Mouse (Mus musculus) embryo, embryonic 11 days (tissue): ENCODE measurements at regions not wholly inside any gene's neighbourhood (a gene's known extent, or its start where the extent isn't known, plus 50 kb on each side); places are given as distances from the start of the nearest gene placed in this dataset.

ENCODE experiments used
- DNase-seq: peaks from one replicate; pipeline ENCODE4 v3.0.0-alpha.2; 2015

GRCm38 (mm10) chr11:66605998-66606397 is 80.2 kb upstream of the Shisa6 start:
- no peak for DNase-seq

- DNase-seq = no peak
Observed at GRCm38 (mm10) chr11:66606646-66607045, 80.9 kb upstream of the Shisa6 start.

GRCm38 (mm10) chr11:66609733-66610132 is 84.0 kb upstream of the Shisa6 start:
- no peak for DNase-seq

- DNase-seq = peak; percentile 45
Observed at GRCm38 (mm10) chr11:66613150-66613549, 87.4 kb upstream of the Shisa6 start.

- no peak for DNase-seq
Observed at GRCm38 (mm10) chr11:66625491-66625890, 99.7 kb upstream of the Shisa6 start.

- DNase-seq = no peak
Observed at GRCm38 (mm10) chr11:66656810-66657209, 131.0 kb upstream of the Shisa6 start.

GRCm38 (mm10) chr11:66674581-66674980 is 148.8 kb upstream of the Shisa6 start:
- DNase-seq = no peak

GRCm38 (mm10) chr11:66680057-66680621 is 154.4 kb upstream of the Shisa6 start:
- no peak for DNase-seq

- no peak for DNase-seq
Observed at GRCm38 (mm10) chr11:66681892-66682291, 156.1 kb upstream of the Shisa6 start.

GRCm38 (mm10) chr11:66684181-66684580 is 158.4 kb upstream of the Shisa6 start:
- no peak for DNase-seq

GRCm38 (mm10) chr11:66694651-66695266 is 169.0 kb upstream of the Shisa6 start:
- no peak for DNase-seq

GRCm38 (mm10) chr11:66696791-66697190 is 171.0 kb upstream of the Shisa6 start:
- no peak for DNase-seq

- no peak for DNase-seq
Observed at GRCm38 (mm10) chr11:66745479-66745878, 166.3 kb upstream of the Pirt start.

GRCm38 (mm10) chr11:66789997-66790396 is 121.8 kb upstream of the Pirt start:
- DNase-seq = no peak

GRCm38 (mm10) chr11:66806887-66807286 is 104.9 kb upstream of the Pirt start:
- no peak for DNase-seq

- DNase-seq = peak; percentile 11
Observed at GRCm38 (mm10) chr11:66813310-66813709, 98.5 kb upstream of the Pirt start.

GRCm38 (mm10) chr11:66813731-66814130 is 98.0 kb upstream of the Pirt start:
- peak; percentile 5 for DNase-seq

- no peak for DNase-seq
Observed at GRCm38 (mm10) chr11:66835864-66836263, 75.9 kb upstream of the Pirt start.

- DNase-seq = peak; percentile 49
Observed at GRCm38 (mm10) chr11:66836633-66837380, 75.0 kb upstream of the Pirt start.

- DNase-seq = no peak
Observed at GRCm38 (mm10) chr11:66845238-66845637, 66.5 kb upstream of the Pirt start.

GRCm38 (mm10) chr11:66846043-66846775 is 65.6 kb upstream of the Pirt start:
- peak; percentile 21 for DNase-seq
